Mouse (Mus musculus) adrenal gland, postnatal 10 days (tissue): ENCODE results near the gene Echdc1. TPM values are rescaled to one million over a fixed set of nuclear protein-coding genes. Genes with fewer than 3 reads are reported as not detected.
"Not testable (repeated sequence)": the region's sequence is repeated elsewhere in the genome, so short reads cannot be mapped to it uniquely, and the experiment has no call there.

Source experiments
- DNase-seq: peaks from one replicate; pipeline ENCODE4 v3.0.0; 2021; ENCODE audit warnings: mixed read lengths
- long read RNA-seq, 2 experiments: library from polyadenylated mRNA; stranded (forward); transcript quantifications; one replicate each; pipeline ENCODE4 v2.0.0; 2021
- total RNA-seq, 2 experiments: library from RNA; stranded (reverse); gene quantifications; 2 replicates each; pipeline ENCODE4 v1.2.3; 2021

The Echdc1 gene
- total RNA-seq: 10 to 100 TPM; 64.6 to 72.2 TPM
- long read RNA-seq, experiment 1, transcript Echdc1-204 (6 exons, 581 nt): minor isoform, 8 of 93 reads
- long read RNA-seq, experiment 1, transcript Echdc1-201 (6 exons, 3,856 nt): minor isoform, 23 of 93 reads
- long read RNA-seq, experiment 1, transcript Echdc1-202 (6 exons, 1,845 nt): major isoform, 52 of 93 reads
- long read RNA-seq, experiment 1, partial matches to known transcripts: 3 of 93 reads
- long read RNA-seq, experiment 1, other reads (novel, unspliced or antisense): 7 of 93 reads
- long read RNA-seq, experiment 2, transcript Echdc1-201 (6 exons, 3,856 nt): minor isoform, 11 of 55 reads
- long read RNA-seq, experiment 2, transcript Echdc1-202 (6 exons, 1,845 nt): major isoform, 38 of 55 reads
- long read RNA-seq, experiment 2, partial matches to known transcripts: 1 of 55 reads
- long read RNA-seq, experiment 2, other reads (novel, unspliced or antisense): 4 of 55 reads

DNA sequence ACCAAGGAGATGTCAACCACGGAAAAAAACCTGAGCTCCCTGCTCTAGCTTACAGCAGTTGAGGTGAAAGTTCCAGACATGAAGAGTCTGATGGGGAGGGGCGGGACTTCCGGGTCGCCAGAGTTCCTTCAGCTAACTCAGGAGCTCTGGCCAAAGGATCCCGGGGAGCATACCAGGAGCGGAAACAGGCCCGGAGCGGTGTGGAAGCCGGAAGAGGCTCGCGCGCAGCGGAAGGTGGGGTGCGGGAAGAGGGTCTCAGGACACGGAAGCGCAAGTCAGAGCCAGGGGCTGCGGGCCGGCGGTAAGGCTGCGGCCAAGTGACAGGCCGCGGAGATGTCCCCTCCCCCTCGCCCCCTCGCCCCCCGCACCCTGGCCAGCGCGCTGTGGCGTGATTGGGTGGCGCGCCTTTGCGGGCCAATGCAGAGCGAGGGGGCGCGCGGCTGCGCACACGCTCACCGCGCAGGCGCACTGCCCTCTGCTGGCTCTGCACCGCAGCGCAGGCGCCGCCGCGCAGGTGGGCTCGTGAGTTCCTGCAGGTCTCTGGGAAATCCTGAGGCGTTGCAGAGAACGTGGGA lies at the start of gene Echdc1:
Gene Echdc1 (plus strand): TSS at position 103 of the 575 bp plus-strand sequence.
- DNase-seq: peak; percentile 89

DNA sequence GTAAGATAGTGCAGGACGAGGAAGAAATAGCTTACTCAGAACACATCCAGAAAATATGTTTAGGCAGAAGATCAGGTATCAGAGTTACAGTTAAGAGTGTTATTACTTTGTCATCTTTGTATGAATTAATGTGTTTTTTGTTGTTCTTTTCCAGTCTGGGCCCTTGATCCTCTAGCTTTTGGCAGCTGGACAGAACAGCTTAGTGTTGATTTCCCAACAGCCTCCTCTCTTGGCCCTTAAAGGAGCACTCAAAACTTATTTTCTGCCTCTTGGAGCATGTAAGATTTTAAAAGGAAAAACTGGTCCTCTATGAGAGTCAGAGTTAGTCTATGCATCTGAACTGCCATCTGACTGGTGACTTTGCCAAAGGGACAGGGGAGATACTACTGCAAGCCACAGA lies 31.2 kb upstream of the Echdc1 start:
- DNase-seq: peak; percentile 10

DNA sequence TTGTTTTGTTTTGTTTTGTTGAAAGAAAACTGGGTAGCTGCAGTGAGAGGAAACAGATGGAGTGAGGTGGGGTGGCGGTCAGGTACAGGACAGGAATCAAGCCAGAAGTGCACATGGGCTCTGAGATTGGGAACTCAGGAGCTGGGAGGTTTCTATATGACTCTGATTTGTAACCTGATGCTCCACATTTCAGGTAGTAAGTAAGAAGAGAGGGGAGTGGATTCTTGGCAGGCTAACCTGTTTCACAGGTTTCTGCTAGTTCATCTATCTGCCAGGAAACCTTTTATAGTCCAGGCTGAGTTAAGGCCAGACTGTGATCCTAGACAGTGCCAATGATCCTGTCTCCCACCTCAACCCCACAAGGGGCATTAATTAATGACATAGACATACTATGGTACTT lies 27.2 kb upstream of the Echdc1 start:
- no peak for DNase-seq

- DNase-seq: no peak
Observed at GRCm38 (mm10) chr10:29302230-29302629, 10.7 kb upstream of the Echdc1 start.

GRCm38 (mm10) chr10:29311480-29312219 lies 1.3 kb upstream of the Echdc1 start:
- no peak for DNase-seq

GRCm38 (mm10) chr10:29313905-29314304 lies 939 bp downstream of the Echdc1 start:
- DNase-seq: no peak

GRCm38 (mm10) chr10:29324817-29325216 lies 11.9 kb downstream of the Echdc1 start:
- DNase-seq: no peak

GRCm38 (mm10) chr10:29333836-29334235 lies 20.9 kb downstream of the Echdc1 start:
- no peak for DNase-seq

DNA sequence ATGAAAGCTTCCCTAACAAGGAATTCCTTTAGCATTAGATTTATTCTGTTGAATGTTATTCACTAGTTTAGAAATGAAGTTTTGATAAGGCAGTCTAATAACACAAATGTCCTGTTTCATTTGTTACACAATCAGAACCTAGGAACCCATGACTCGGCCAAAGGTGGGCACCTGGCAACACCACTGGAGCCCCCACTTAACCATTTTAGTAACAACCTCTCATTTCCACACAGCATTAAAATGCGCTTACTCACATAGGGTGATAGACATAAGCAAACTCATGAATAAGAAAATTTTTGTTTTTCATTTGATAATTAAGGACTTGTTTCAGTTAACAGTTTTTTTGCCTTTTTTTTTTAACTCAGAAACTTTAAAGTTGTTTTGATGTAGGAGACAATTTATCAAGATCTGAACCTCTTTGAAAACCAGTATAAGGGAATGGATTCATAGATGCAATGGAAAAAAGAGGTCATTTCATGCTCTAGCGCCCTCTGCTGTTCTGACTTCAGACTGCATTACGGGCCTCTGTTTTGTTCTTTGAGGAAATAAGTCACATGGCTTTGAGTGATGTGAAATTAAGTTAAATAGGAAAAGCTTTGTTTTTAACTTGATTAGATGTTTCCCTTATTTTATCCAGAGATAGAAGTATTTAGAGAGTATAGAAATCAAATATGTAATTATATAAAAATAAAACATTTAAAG lies 25.5 kb downstream of the Echdc1 start:
- DNase-seq: peak; percentile 79

GRCm38 (mm10) chr10:29344232-29344631 lies 31.3 kb downstream of the Echdc1 start:
- DNase-seq: no peak

- no peak for DNase-seq
Observed at GRCm38 (mm10) chr10:29346638-29347037, 33.7 kb downstream of the Echdc1 start.

DNA sequence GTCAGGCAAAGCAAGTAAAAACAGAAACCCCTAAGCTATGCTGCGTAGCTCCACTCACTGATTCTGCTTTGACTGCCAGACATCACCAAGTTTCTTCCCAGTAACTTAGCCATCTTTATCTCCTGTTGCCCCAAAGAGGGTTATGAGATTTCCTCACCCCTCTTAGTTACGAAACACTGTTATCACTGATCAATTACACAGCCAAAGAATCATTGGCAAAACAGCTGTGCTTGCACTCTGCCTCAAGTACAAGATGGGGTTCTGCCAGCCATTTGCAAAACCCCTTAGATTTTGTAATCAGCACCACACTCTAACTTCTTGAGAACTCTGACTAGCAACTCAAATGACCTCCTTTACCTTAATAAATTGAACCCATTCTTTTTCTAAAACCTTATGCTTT lies 38.5 kb downstream of the Echdc1 start:
- no peak for DNase-seq

GRCm38 (mm10) chr10:29352575-29352974 lies 39.6 kb downstream of the Echdc1 start:
- DNase-seq: no peak

GRCm38 (mm10) chr10:29354183-29354582 lies 41.2 kb downstream of the Echdc1 start:
- no peak for DNase-seq

- no peak for DNase-seq
Observed at GRCm38 (mm10) chr10:29361095-29361463, 48.1 kb downstream of the Echdc1 start.

DNA sequence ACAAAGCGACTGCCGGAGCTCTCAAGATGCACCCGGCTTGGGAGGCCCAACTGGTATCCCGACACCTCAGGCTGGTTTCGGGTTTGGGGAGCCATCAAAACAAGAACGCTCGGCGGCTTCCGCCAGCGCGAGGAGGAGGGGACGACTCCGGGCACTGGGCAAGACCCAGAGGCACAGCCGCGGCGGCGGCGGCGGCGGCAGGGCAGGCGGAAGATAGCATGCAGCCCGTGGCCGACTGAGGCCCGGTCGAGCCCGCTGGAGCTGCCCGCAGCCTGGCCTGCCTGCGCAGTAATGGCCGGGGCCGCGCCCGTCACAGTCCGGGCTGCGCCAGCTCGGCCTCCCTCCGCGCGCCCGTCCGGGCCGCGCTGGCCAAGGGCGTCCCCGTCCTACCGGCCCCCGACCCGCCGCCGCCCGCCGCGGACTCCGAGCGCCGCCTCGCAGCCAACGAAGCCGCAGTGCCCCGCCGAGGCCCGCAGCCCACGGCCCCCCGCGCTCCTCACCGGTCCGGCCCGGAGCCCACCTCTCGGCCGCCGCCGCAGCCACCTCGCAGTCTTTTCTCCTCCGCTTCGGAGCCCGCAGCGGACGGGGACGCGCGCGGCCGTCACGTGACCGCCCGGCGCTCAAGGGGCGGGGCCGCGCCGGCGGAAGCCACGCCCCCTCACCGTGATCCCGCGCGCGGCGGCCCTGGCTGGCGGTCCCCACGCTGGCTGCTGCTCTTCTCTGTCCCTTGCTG lies 48.7 kb downstream of the Echdc1 start:
- DNase-seq: peak; percentile 96

- DNase-seq: no peak
Observed at GRCm38 (mm10) chr10:29362197-29362900, 49.4 kb downstream of the Echdc1 start, which contains the start of gene Rnf146. TSS of gene Rnf146 (minus strand) at chr10:29362442.

- no peak for DNase-seq
Observed at GRCm38 (mm10) chr10:29374065-29374464, 61.1 kb downstream of the Echdc1 start.

GRCm38 (mm10) chr10:29381558-29381957 lies 68.6 kb downstream of the Echdc1 start:
- no peak for DNase-seq

DNA sequence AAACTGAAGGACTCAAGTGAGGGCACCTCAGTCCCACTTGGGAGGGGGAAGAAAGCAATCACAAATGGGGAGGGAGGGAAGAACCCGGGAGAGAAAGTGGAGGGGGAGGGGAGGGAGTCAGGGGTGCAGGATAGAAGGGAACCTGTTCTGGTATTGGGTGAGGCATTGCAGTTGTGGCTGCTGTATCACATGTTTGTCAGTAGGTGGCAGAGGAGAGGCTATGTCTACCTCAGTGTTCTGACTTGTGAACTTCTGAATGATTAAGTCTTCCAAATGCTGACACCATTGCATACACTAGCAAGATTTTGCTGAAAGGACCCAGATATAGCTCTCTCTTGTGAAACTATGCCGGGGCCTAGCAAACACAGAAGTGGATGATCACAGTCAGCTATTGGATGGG lies 81.9 kb downstream of the Echdc1 start:
- not testable (repeated sequence) for DNase-seq
